Mouse (Mus musculus) left cerebral cortex, postnatal 14 days (tissue): ENCODE measurements at regions not wholly inside any gene's neighbourhood (a gene's known extent, or its start where the extent isn't known, plus 50 kb on each side); places are given as distances from the start of the nearest gene placed in this dataset.

Experiments
- DNase-seq, 2 experiments: peaks; one replicate each; pipeline ENCODE4 v3.0.0; 2021 to 2022; ENCODE audit warnings: low spot score in 2 of 2, mixed read lengths in 1 of 2
- intact Hi-C: fragments of 180-260 bp; cut with DNase I; formaldehyde crosslinking; loops from one replicate; pipeline ENCODE4 v1.15.1; 2025

DNA sequence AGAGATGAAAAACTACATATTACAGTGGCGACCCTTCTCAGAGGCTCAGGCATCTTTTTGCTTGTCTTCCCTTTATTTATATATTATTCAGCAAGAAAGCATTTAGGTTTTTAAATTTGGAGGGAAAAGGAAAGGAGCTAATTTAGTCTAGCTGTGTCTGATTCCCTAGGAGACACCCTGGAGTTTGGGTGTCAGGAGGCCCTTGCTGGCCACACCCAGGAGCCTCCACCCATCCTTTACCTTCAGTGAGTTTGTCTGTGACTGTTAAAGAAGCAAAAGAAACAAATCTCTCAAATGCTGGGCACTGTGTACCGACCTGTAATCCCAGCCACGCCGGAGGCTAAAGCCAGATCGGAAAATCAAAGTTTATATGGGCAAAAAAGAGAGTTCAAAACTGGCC lies 78.2 kb upstream of the Ppm1b start:
- DNase-seq, result no peak
- intact Hi-C loops, result loop anchor here (5.0 kb wide), 4 partner anchors 79 to 309 kb away; partner anchors contain the start of genes Camkmt, Ppm1b and Prepl

- intact Hi-C loops, result loop anchor here (5.0 kb wide), 4 partner anchors 78 to 308 kb away; partner anchors contain the start of genes Camkmt, Ppm1b and Prepl
- no peak for DNase-seq
Observed at GRCm38 (mm10) chr17:84879146-84879545, 77.4 kb upstream of the Ppm1b start.

GRCm38 (mm10) chr17:84880946-84881345 lies 75.6 kb upstream of the Ppm1b start:
- intact Hi-C loops, result no loop called here
- DNase-seq, result no peak

DNA sequence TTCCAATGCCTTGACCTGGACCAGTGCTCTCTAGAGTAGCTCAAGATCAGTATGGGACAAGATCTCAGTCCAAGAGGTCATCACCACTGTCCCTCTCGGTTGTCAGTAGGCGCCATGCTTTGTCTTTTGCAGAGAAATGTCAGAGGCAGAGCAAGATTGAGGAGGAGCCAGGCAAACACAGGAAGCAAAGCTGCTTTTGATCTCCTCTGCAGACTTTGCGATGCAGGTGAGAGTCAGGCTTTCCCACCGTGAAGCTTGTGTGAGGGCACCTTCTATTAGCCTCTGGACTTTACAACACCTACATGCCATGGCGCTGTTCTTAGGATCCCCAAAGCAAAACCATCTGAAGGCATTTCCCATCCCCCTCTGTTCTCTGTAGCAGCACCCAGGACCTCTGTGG lies 68.0 kb upstream of the Ppm1b start:
- no peak for DNase-seq
- intact Hi-C loops, result no loop called here

DNA sequence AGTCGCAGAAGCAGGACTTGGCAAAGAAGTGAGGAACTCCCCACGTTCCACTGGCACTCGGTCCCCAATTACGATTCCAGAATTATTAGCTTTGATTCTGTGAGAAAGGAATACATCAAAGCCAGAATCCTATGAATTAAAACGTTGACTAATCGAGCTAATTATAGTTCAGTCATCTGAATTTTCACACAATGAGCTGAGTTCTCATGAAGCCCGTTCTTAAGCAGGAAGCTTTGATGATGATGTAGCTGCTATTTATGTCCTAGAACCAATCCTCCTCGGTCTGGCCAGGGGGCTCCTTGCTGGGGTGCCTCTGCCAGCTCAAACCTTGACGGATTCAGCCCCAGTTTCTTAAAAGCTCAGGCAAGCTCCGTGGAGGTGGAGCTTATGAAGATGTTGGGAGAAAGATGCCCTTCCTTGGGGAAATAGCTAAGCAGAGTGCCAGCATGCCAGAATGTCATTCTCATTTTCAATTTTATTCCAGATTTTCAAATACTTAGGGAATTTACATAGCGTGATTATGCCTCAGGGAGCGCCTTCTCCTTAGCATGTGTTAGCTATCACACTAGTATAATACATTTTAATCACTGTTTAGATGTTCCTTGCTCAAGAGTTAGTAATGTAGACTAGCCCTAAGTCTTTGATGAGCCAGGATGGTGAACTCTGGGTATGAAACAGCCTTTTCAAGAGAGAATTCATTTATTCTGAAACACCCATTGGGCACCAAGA lies 65.5 kb upstream of the Ppm1b start:
- intact Hi-C loops, result no loop called here

GRCm38 (mm10) chr17:84893273-84894033 lies 63.1 kb upstream of the Ppm1b start:
- intact Hi-C loops, result no loop called here
- no peak for DNase-seq

More for the DNA sequence above, 65.5 kb upstream of the Ppm1b start:
- DNase-seq, result peak; percentile 9 to 10

- intact Hi-C loops, result no loop called here
- DNase-seq, result no peak
Observed at GRCm38 (mm10) chr17:84895526-84895925, 61.0 kb upstream of the Ppm1b start.

GRCm38 (mm10) chr17:84896572-84896971 lies 60.0 kb upstream of the Ppm1b start:
- intact Hi-C loops, result no loop called here
- no peak for DNase-seq

DNA sequence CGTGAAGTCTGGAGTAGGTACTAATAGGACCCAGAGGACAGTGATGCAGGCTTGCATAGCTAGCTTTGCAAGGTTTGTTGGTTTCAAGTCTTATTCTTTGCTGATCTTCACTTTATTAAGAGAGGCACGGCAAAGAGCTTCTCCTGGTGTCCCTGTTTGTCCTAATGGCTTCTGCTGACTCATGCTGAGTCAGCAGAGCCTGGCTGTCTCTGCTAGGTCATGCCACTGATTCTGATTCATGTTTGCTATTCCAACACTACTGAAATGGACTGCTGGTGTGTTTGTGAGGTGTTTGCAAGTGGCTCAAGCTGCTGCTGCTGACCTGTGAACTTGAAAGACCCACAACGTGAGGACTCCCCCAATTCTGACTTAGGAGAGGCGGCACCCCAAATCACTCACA lies 58.1 kb upstream of the Ppm1b start:
- no peak for DNase-seq
- intact Hi-C loops, result no loop called here

DNA sequence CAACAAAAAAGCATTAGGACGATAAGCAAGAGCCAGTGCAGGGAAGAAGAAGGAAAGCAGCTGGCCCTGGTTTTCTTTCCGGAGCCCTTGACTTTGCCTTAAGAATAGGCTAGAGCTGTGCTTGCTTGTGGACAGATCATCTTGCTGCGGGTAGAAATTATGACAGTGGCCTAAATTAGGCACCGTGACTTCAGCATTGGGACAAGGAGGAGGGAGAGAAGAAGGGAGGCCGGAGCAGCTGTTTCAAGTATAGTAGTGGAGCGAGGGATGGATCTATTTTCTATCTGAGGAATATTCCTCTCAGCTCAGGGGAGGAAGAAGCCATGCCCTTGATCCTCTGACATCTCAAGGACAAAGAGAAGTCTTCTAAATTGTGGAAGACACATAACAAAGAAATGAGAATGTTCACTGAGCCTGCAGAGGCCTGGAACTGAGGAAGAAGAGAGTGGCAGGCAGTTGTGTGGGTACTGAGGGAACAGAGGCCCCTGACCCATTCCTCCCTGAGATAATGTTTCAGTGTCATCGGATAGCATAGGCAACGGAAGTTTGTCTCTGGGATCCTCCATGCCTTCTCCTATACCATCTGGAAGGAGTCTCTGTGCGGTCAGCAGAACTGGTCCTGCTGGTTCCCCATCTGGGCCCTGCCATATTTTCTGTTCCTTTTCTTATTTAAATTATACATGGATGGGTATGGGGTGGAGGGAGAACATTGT lies 52.8 kb upstream of the Ppm1b start:
- DNase-seq, result no peak
- intact Hi-C loops, result no loop called here
